Mouse (Mus musculus) frontal cortex, adult 2 months (tissue): ENCODE measurements around the gene Herpud1. TPM values are rescaled to one million over a fixed set of nuclear protein-coding genes. Genes with fewer than 3 reads are reported as not detected.

Source experiments
- DNase-seq, 2 experiments: peaks; one replicate each; pipeline ENCODE4 v3.0.0; 2022; ENCODE audit warnings: low spot score in 1 of 2; ENCODE audit errors: extremely low spot score in 1 of 2
- polyA plus RNA-seq: library from polyadenylated mRNA; depleted of rRNA; stranded (reverse); fragments of >200 nt; gene quantifications from 2 replicates; pipeline ENCODE4 v1.2.3, GENCODE M21; 2012; rRNA removed

The Herpud1 gene
- polyA plus RNA-seq = 72.2 and 80.0 TPM in 2 replicates

DNA sequence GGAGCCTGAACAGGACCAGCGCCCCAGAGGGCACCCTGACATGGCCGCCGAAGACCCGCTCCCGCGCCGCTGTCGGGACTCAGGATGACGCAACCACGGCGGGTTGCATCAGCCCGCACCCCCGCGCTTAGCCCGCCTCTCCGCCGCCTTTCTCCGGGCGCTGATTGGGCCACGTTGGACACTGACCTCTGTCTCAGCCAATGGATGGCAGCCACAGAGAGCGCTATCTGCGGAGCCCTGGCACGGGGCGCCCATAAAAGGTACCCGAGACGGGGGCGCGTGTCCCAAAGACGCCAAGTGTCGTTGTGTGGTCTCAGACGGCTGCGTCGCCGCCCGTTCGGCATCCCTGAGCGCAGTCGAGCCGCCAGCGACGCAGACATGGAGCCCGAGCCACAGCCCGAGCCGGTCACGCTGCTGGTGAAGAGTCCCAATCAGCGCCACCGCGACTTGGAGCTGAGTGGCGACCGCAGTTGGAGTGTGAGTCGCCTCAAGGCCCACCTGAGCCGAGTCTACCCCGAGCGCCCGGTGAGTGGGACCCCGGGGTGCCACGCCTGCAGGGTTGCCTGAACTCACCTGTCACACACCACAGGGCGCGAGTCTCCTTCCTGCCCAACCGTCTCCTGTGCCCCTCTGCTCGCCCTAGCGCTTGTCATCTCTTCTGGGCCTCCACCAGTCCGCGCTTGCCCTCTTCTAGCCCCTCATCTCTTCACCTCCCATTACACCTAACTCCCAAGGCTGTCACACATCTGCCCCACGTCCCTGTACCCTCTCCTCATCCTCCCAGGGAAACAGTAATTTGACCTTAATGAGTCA is at the start of gene Herpud1:
Herpud1 (plus strand) TSS at position 225 of the 813 bp plus-strand sequence.
- DNase-seq = peak; percentile 97 to 99

DNA sequence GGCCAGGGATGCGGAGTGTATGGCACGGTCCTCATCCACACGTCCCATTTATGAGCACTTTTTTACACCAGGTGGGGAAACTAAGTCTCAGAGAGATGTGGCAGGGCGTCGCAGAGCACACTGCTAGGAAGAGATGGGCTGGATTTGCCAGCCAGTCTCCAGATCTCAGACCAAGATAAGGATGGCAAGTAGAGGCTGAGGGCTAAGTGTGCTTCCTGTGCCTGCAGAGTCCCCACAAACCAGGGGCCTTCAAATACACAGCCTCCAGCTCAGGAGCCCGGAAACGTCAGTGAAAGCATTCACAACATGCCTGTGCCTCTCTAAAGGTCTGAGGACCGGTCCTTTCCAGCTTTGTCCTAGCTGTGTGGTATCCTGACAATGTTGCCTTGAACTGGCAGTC is 48.7 kb upstream of the Herpud1 start:
- no peak for DNase-seq

DNA sequence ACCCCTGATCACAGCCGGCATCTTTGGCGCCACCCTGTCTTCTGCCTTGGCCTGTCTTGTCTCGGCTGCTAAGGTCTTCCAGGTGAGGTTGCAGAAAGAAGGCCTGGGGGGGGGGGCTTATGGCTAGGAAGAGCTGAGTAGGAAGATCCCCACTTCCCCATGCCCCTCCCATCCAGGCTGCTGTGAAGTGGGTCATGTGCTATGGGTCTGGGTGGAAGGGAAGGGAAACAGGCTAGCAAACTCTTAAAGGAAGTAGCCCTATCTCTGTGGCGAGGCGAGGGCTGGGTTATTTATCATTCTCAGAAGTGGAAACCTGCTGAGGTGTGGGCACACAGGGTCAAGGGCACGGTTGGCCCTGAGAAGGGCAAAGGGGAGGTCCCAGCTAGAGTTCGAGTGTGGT is 45.4 kb upstream of the Herpud1 start:
- no peak for DNase-seq

DNA sequence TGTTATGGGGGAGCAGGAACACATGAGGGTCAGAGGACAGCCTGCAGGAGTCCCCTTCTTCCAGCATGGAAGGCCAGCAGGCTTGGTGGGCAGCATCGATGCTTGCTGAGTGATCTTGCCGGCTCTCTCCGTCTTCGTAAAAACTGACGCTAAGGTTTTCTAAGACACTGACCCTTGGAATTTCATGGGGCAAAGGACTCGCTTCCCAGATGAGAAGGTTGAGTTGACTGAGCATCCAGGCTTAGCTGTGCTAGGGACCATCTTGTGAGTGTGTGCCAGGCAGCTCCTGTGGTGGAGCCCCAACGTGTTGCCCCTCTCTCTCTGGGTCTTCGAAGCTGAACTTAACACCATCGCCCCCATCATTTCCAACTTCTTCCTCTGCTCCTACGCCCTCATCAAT is 43.5 kb upstream of the Herpud1 start:
- no peak for DNase-seq

DNA sequence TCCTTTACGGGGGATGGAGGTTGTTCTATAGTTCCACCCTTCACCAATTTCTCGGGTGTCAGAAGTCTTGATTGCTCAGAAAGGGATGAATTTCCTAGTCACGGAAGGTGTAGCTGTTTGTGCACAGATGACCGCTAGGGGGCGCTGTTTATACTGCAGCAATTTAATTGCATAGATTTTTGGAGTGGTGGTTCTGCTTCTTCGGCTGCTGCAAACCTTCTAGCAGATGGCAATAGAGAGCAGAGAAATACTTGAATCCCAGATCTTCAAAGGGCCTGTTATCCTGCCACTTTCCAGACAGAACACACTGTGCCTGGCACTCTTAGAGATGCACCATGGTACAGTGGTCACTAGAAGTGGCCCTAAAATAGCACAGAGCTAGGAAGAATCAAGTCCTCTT is 42.9 kb upstream of the Herpud1 start:
- peak; percentile 63 to 94 for DNase-seq

DNA sequence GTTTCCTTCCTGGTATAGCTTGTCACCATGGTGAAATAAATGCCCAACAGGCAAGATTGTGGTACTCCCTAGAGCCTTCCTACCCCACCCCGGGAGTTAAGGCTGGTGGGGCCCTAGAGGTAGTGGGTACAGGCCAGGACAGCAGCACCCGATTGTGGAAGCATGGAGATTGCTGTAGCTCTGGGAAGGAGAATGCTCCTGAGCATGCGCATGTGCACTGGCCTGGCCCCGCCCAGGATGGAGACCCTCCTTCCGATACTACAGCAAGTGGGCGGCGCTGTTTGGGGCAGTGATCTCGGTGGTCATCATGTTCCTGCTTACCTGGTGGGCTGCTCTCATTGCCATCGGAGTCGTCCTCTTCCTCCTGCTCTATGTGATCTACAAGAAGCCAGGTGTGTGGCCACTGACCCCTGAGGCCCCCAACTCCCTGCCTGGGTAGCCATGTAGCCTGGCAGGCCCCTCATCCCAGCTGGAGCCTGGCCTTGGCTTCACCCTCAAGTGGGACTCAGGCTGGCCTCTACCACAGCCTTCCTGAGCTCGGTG is 42.4 kb upstream of the Herpud1 start:
- no peak for DNase-seq

DNA sequence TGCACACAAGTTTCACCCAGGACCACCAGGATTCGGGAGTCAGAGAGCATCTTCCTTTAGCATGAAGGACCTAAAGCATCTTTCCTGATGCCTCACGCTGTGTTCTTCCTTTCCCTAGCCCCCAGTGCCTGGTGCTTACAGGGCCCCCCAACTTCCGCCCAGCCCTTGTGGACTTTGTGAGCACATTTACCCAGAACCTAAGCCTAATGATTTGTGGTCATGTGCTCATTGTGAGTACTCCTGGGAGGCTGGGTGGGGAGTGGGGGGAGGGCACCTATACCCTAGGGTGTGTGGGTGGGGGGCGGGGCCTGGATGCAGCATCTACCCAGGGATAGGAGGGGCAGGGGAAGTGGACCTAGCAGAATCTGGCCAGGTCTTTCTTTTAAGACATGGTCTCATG is 40.6 kb upstream of the Herpud1 start:
- no peak for DNase-seq

DNA sequence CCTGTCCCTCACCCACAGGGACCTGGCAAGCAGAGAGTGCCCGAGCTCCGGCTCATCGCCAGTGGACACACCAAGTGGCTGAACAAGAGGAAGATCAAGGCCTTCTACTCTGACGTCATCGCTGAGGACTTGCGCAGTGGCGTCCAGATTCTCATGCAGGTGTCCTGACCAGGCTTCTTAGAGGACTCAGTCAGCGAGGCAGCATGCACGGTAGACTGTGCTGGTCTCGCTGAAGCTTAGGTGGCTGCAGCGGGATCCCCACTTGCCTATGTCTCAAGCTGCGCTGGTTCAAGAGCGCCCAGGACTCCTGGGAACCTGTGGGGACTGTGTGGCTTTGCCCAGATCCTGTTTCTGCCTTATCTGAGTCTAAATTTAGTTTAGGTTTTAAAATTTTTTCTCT is 40.0 kb upstream of the Herpud1 start:
- no peak for DNase-seq

DNA sequence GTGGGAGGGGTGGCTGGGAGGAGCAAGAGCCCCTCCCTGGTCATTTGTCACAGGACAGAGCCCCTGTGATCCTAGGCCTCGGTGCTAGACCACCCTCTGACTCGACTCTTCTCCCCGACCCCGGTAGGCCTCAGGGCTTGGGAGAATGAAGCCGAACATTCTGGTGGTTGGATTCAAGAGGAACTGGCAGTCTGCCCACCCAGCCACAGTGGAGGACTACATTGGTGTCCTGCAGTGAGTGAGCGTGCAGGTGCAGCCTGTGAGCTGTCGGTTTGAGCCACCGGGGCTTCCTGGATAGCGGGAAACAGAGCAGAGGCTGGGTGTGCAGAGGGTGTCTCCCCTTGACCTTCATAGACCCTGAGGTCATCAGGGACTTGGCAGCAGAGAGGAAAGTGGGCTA is 37.8 kb upstream of the Herpud1 start:
- DNase-seq = no peak

DNA sequence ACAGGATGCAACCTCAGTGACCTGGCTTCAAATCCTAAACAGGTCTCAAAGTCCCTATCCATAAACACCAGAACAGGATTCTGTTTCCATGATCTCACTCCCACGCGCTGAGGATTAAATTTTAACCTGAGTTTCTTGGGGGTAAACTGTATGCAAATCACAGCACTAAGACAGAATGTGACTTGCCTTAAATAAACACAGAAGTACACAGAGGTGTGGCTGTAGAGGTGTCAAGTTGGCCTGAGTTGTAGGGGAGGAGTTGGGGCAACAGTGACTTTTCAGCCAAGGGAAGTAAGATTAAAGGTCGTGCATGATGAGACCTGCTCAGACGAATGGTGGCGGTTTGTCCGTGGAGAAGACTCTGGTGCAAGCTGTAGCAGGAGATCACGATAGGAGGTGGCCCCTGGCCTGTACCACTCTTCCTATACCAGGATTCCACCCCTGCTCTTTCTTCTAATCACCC is 32.1 kb upstream of the Herpud1 start:
- no peak for DNase-seq

DNA sequence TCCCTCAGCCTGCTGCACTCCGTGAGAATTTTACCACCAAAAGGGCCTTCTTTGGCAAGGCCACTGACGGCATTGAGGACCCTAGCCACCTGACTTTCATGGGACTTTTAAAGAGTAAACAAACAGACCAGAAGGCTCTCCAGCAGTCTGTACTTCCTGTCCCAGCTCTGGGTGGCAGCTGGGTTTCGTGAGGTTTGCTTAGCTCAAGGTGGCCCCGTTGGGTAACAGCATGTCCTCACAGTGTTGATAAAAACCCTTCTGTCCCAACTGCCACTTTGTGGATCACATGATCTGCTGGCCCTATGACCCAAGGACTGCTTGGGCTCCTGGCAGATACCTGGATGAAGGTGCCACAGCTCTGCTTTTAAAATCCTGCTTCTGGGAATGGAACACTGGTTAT is 31.7 kb upstream of the Herpud1 start:
- no peak for DNase-seq

DNA sequence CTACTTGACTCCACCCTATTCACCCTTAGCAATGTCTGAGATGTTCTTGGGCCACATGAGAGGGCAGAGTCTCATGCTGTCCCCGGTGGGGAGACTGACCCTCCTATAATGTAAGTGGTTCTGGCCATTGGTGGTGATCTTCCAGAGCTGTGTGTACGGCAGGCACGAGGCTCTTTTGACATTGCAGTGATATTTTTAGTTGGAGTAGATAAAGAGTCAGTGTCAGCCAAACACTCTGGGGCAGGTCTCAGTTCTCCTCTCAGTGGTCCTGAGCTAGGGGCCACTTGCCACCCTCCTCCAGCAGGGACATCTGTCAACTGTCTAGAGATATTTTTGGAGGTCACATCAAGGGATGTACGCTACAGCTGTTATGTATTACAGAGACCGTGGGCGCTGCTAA is 29.0 kb upstream of the Herpud1 start:
- DNase-seq = no peak

DNA sequence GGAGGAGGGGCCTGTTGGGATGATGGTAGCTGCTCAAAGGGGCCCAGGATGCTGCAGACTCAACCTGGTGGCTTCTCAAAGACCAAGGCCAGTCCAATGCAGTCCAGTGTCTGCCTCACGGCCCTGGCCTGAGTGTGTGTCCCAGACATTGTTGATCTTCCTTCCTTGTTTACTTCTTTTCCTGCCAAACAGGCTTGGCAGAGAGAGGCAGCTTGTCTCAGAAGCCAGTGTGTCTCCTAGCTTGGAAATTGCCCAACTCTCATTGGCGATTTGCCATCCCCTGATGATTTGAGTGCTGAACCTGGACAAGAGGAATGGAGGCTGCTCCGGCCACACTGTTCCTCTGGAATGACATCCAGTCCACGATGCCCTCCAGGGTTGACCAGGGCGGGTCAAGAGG is 27.7 kb upstream of the Herpud1 start:
- DNase-seq = peak in 1 of 2 experiments; percentile 48

DNA sequence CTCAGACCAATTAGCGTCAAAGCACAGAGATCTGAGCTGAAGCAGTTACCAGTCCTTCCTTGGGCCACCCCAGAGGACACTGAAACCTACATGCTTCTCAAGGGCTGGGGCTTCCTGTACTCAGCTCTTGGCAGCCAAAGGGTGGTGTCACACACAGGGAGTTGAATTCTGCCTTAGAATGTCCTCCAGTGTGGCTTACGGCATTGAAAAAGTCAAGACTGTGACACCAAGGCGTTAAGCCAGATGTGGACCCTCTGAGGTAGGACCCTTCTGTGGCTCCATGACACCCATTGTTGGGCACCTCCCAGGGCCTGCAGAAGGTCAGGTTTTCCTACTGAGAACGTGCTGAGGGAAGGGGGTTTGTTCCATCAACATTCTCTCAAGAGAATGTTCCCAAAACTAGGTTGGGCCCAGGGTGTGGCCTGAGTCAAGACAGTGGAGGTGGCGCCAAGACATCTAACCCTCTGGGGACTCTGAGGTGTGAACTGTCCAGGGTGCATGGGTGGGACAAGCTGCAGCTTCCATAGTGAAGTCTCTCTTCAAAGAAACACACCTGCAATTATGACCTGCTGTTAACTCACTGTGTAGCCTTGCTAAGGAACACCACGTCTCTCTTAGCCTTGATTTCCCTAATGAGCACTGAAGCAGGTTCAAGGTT is 24.3 kb upstream of the Herpud1 start:
- DNase-seq = no peak

DNA sequence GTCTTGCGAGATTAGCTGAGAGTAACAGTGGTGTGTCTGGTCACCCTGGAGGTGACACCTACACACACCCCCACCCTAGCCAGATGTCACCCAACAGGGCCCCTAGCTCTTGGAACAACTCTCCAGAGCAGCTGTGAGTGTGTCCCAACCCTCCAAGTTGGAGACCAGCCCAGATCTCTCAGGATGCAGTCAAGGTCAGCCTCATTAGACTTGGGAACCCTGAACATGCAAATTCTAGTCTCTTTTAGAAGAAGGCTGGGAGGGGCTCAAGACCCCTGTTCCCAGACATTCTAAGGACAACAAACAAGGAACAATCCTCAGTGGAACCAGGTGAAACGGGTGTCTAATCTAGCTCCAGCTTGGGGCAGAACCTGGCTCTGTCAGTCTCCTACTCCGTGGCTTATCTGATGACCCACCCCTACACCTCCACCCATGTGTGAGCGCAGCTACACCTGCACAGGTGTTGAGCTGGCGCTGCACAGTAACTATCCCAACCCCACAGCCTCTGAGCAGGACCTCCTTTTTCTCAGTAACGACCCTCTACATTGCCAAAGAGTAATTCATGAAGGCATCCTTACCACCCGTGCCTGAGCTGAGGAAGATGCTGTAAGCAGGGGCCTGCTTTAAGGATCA is 23.5 kb upstream of the Herpud1 start:
- no peak for DNase-seq

DNA sequence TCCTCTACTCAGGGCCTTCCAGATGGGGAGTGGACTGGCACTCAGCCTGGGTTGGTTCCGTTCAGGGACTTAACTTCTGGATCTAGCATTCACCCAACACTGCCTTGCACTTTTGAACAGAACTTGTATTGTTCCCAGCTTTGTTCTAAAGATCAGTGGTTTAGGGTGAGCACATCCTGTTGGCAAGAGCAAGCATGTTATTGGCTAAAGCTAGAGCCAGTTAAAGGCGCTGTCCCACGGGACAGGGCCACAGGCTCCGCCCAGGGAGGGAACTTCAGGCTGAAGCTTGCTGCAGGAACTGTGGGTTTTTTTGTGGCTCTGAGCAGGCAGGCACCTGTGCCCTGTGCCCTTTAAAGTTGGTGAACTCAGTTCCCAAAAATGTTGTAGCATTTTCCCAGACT is 22.9 kb upstream of the Herpud1 start:
- peak in 1 of 2 experiments; percentile 13 for DNase-seq

DNA sequence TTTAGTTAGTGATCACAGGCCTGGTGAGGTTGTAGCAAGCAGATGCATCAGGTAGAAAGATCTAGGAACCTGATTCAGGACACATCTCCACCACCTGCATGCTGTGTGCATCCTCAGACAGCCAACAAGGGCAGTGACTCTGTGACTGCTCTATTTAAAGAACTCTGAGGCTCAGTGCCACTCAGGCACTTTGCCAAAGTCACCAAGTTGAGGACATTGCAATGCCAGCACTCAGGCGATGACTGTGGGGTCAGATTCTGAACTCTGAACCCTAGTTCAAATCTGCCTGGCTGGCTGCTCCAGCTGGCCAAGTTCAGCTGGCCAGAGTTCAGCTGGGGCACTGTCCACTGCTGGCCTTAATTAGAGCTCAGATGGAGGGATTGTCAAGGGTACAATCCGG is 22.3 kb upstream of the Herpud1 start:
- DNase-seq = no peak

DNA sequence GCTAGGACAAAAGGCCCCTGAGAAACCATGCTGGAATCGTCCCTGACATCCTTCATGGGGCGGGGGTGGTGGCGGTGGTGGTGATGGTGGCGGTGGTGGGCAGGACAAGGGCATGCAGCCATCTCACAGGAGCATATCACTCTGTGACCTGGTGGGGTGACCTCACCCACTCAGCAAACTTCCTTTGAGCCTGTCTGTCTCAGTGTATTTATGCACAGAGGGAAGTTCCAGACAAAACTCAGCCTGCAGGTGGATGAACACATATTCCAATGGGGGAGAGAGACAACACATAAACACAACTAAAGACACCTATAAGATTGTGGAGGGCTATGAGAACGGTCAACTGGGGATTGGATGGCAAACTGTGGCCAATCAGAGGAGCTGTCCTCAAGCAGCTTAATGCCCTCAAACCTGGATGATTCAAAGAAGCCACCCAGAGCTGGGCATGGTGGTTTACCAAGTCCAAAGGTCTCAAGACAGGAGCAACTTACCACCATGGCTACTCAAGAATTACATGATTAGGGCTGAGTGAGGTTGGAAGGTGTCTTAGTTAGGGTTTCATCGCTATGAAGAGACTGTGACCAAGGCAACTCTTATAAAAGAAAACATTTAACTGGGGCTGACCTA is 21.4 kb upstream of the Herpud1 start:
- DNase-seq = no peak

DNA sequence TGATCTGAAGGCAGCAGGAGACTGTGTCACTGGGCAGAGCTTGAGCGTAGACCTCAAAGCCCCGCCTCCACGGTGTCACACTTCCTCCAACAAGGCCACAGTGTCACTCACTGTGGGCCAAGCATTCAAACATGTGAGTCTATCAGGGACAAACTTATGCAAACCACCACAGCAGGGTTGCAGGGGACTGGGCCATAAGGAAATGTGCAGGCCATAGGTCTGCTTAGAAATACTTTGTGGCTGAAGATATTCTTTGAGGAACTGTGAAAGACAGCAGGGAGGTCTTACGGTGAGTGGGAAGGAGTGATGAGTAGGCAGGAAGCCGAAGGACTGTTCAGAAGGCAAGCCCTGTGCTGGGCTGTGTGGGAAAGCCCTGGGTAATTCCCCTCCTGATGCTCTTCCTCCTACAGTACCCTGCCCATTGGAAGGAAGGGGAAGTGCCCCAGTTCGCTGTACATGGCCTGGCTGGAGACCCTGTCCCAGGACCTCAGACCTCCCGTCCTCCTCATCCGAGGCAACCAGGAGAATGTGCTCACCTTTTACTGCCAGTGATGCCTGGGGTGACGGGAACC is 20.7 kb upstream of the Herpud1 start:
- DNase-seq = no peak

DNA sequence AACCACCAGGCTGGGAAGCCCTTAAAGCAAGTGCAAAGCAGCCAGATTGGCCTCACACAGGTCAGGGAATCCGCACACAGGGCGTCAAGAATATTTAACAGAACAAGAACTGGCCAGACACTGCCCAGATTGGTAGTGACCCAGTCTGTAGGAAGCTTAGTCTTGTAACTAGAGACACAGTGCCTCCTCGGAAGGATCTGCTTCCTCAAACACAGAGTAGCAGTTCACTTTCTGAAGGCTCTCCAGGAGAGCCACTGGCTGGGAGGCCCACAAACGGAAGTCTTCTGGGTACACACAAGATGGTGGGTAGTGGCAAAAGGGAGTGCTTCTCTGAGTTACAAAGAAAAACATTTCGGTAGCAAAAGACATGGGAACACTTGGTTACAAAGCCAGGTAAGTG is 15.4 kb upstream of the Herpud1 start:
- no peak for DNase-seq
